Mouse (Mus musculus): ENCODE results near the gene Tiam2.

Gene Tiam2

DNA sequence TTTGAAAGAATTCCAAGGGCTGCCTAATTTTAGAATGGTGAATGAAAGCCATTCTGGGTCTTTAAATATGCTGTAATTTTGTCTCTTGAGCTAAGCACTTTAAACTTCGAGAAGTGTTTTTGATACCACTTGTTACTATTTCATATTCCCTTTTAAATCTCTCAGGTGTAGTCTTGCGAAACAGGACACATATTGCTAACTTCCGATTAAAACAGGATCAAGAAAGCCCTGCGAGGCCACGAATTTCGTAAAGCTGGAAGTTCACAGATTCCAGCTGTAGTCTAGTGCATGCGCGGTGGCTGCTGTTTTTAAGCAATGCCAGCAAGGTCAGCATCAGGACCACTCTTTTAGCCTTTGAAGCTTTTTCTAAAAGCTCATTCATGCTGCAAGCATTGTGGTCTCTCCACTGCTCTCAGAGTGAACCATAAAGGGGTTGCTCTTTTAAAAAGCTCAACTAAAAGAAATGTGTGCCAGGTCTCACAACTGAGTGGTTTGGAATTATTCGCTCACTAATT, 232.0 kb downstream of the Tiam2 start:
- DNase-seq (ENCODE audit: low spot score in 2 of 2), result no peak

DNA sequence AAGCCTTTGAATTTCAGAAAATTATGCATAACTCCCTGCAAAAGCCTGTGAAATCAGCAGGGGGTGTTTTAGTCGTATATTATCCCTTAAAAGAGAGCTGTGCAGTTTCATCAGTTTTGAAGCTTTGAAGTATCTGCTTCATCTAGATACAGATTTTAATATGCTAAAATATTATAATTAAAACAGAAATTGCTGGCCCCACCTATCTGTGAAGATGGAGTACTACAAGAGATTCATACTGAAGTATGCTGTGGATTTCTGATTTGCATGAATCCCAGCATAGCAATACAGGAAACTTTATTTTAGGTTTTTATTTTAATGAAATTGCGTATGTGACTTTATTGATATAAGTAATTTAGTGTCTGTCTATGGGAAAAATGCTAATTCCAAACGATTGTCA, 234.2 kb downstream of the Tiam2 start:
- no peak for DNase-seq (ENCODE audit: low spot score in 2 of 2)

DNA sequence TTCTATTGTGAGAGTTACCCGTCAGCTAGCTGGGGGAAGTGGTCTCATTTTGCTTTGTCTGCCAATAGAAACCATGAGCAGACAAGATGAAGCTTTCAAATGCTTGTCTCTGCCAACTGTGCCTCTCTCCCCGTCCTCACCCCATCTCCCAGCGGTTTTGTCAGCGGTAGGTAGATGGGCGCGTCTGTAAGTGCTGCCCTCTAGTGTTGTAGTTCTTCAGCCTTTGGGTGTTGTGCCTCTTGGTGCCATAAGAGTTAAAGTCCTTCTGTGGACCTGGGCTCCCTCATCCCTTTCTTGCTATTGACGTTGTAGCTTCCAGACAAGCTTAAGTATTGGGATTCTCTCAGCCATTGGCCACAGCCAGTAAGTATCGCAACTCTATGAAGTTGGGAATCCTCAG, 236.0 kb downstream of the Tiam2 start:
- peak in 1 of 2 experiments; percentile 21 for DNase-seq (ENCODE audit: low spot score in 2 of 2)

GRCm38 (mm10) chr17:3570876-3571275, 244.5 kb downstream of the Tiam2 start:
- peak; percentile 27 to 65 for DNase-seq (ENCODE audit: low spot score in 2 of 2)
